12 mouse cellular contexts compared by ENCODE assay signal in genomic region chr4:139082790-139083564, GRCm38 (mm10). TPM values are rescaled to one million over a fixed set of nuclear protein-coding genes. Genes with fewer than 3 reads are reported as not detected.
DNase-seq lines count a peak whose midpoint lies in the region; ATAC-seq and TF ChIP-seq lines count a peak whose summit lies in the region.
"Had no signal": no experiment of that assay in that cellular context is flagged by ENCODE, and none has a peak within 500 bp of the region (broad histone marks: within the 10 kb centered on the region; RNA-seq: fewer than 3 reads in every experiment).

No protein-coding gene starts in this region.

- H3K27ac ChIP-seq in intestine, embryonic 14.5 days (ENCODE audit: low read depth), result peak overlapping the region; percentile 6; the same call in 1 of the 2 replicates
- H3K27ac ChIP-seq in intestine, postnatal 0 days (ENCODE audit: low read depth, low read length), result no peak overlapping the region
- no peak overlapping the region for H3K27ac ChIP-seq in hindbrain, embryonic 14.5 days
- H3K27ac ChIP-seq in neural tube, embryonic 14.5 days (ENCODE audit: low read depth, low read length), result no peak overlapping the region
- H3K27ac ChIP-seq: liver, embryonic 14.5 days had no signal

- H3K36me3 ChIP-seq in intestine, embryonic 14.5 days (ENCODE audit: control insufficient read depth, insufficient read depth, low read length), result no peaks in the 10 kb centered on the region
- no peaks in the 10 kb centered on the region for H3K36me3 ChIP-seq in intestine, postnatal 0 days (ENCODE audit: control insufficient read depth, insufficient read depth)
- no peaks in the 10 kb centered on the region for H3K36me3 ChIP-seq in hindbrain, embryonic 14.5 days (replicated peaks; ENCODE audit: control insufficient read depth, insufficient read depth)
- no peaks in the 10 kb centered on the region for H3K36me3 ChIP-seq in neural tube, embryonic 14.5 days (ENCODE audit: control insufficient read depth, insufficient read depth, low read length)

- no peak for TF ChIP-seq CTCF in intestine, postnatal 0 days (IDR thresholded peaks at IDR 0.05; ENCODE audit: low read depth)

- peak; percentile 88 for DNase-seq in intestine, embryonic 14.5 days (ENCODE audit: low spot score)
- DNase-seq in right cerebral cortex, postnatal 14 days, result peak; percentile 63
- DNase-seq in right cerebral cortex, adult 2 months (ENCODE audit: low spot score in 2 of 2), result no peak
- DNase-seq in hindbrain, embryonic 14.5 days (ENCODE audit: low spot score), result peak; percentile 77
- no peak for DNase-seq in thymus, postnatal 14 days
- no peak for DNase-seq in layer of hippocampus, adult 11-12 months (ENCODE audit: low spot score)
- DNase-seq: gastrocnemius, postnatal 25 days; right cerebral cortex, adult 18-20 months had no signal

- H3K4me1 ChIP-seq in intestine, embryonic 14.5 days (replicated peaks; ENCODE audit: control insufficient read depth, insufficient read depth, low read length), result peaks cover 17% of the 10 kb centered on the region
- 0 out of 2 replicates have a peak, but pooled peaks cover 8% of the 10 kb centered on the region for H3K4me1 ChIP-seq in intestine, postnatal 0 days (replicated peaks; ENCODE audit: control insufficient read depth, insufficient read depth, low read length)
- H3K4me1 ChIP-seq in hindbrain, embryonic 14.5 days (replicated peaks; ENCODE audit: control insufficient read depth, insufficient read depth, low read length), result peaks cover 25% of the 10 kb centered on the region
- peaks cover 16% of the 10 kb centered on the region for H3K4me1 ChIP-seq in neural tube, embryonic 14.5 days (ENCODE audit: control insufficient read depth, insufficient read depth, low read length)

- no peaks in the 10 kb centered on the region for H3K9me3 ChIP-seq in intestine, embryonic 14.5 days (ENCODE audit: control insufficient read depth, low read length)
- no peaks in the 10 kb centered on the region for H3K9me3 ChIP-seq in intestine, postnatal 0 days (ENCODE audit: control insufficient read depth)
- H3K9me3 ChIP-seq in hindbrain, embryonic 14.5 days (ENCODE audit: control insufficient read depth, low read length), result no peaks in the 10 kb centered on the region
- no peaks in the 10 kb centered on the region for H3K9me3 ChIP-seq in neural tube, embryonic 14.5 days (ENCODE audit: control insufficient read depth, low read length)

- no peaks in the 10 kb centered on the region for H3K27me3 ChIP-seq in intestine, embryonic 14.5 days (replicated peaks; ENCODE audit: control insufficient read depth, insufficient read depth, low read length)
- H3K27me3 ChIP-seq in intestine, postnatal 0 days (replicated peaks; ENCODE audit: control insufficient read depth, insufficient read depth, low read length), result no peaks in the 10 kb centered on the region
- H3K27me3 ChIP-seq in hindbrain, embryonic 14.5 days (ENCODE audit: control insufficient read depth, insufficient read depth, low read length), result no peaks in the 10 kb centered on the region
- no peaks in the 10 kb centered on the region for H3K27me3 ChIP-seq in neural tube, embryonic 14.5 days (ENCODE audit: control insufficient read depth, insufficient read depth, low read length)
- H3K27me3 ChIP-seq: CH12.LX had no signal

- no peak overlapping the region for H3K4me3 ChIP-seq in intestine, embryonic 14.5 days (ENCODE audit: low read depth, low read length)
- H3K4me3 ChIP-seq in intestine, postnatal 0 days (ENCODE audit: low read depth, low read length), result no peak overlapping the region
- no peak overlapping the region for H3K4me3 ChIP-seq in hindbrain, embryonic 14.5 days (replicated peaks; ENCODE audit: low read length)
- H3K4me3 ChIP-seq in neural tube, embryonic 14.5 days (ENCODE audit: low read depth, low read length), result no peak overlapping the region

- ATAC-seq in intestine, embryonic 14.5 days (replicated peaks; ENCODE audit: low FRiP score, low TSS enrichment, low read depth), result peak; percentile 41
- ATAC-seq in intestine, postnatal 0 days, result no peak
- peak; percentile 59 for ATAC-seq in hindbrain, embryonic 14.5 days (ENCODE audit: low FRiP score)
- ATAC-seq in neural tube, embryonic 14.5 days (ENCODE audit: low read depth), result peak; percentile 57

- no peak overlapping the region for H3K9ac ChIP-seq in intestine, embryonic 14.5 days (ENCODE audit: low read length)
- H3K9ac ChIP-seq in intestine, postnatal 0 days (ENCODE audit: low read depth, low read length), result no peak overlapping the region
- no peak overlapping the region; the same call in 1 of the 2 replicates for H3K9ac ChIP-seq in hindbrain, embryonic 14.5 days
- H3K9ac ChIP-seq in neural tube, embryonic 14.5 days (replicated peaks; ENCODE audit: low read depth, low read length), result peak overlapping the region; percentile 12; the same call in 1 of the 2 replicates
- H3K9ac ChIP-seq: liver, embryonic 14.5 days had no signal

- 26% methylated on average over 11 of the region's 12 CpGs for WGBS in intestine, embryonic 14.5 days
- 43% methylated on average over 12 of the region's 12 CpGs for WGBS in intestine, postnatal 0 days
- WGBS in hindbrain, embryonic 14.5 days, result 17% methylated on average over 12 of the region's 12 CpGs
- 25% methylated on average over 12 of the region's 12 CpGs for WGBS in neural tube, embryonic 14.5 days

- H3K4me2 ChIP-seq in intestine, embryonic 14.5 days (ENCODE audit: low read length), result peak overlapping the region; percentile 31
- no peak overlapping the region for H3K4me2 ChIP-seq in intestine, postnatal 0 days (replicated peaks; ENCODE audit: low read depth)
- peak overlapping the region; percentile 33 for H3K4me2 ChIP-seq in hindbrain, embryonic 14.5 days (replicated peaks)
- peak overlapping the region; percentile 11 for H3K4me2 ChIP-seq in neural tube, embryonic 14.5 days (ENCODE audit: low read depth, low read length)

RNA-seq across cellular contexts. Expression of gene Htr6, which starts 7.6 kb away (rescaled TPM):
- 0.16 and 0.20 TPM in 2 replicates for polyA plus RNA-seq in intestine, embryonic 14.5 days (2014; fragmentation: Nextera tagmentation; extraction: Ambion mirVana)
- 0.08 TPM in 1 of 2 replicates, not detected in the other for polyA plus RNA-seq in intestine, postnatal 0 days (2015; fragmentation: Nextera tagmentation; extraction: Ambion mirVana)
- 0.58 and 0.65 TPM in 2 replicates for polyA plus RNA-seq in hindbrain, embryonic 14.5 days (2014; fragmentation: Nextera tagmentation; extraction: Ambion mirVana)
- polyA plus RNA-seq in neural tube, embryonic 14.5 days (2014; fragmentation: Nextera tagmentation; extraction: Ambion mirVana), result 0.52 and 1.4 TPM in 2 replicates
- polyA plus RNA-seq: liver, embryonic 14.5 days had no signal

RNA-seq across cellular contexts. Expression of gene Nbl1, which starts 9.8 kb away (rescaled TPM):
- 50.5 and 55.5 TPM in 2 replicates for polyA plus RNA-seq in intestine, embryonic 14.5 days (2014; fragmentation: Nextera tagmentation; extraction: Ambion mirVana)
- polyA plus RNA-seq in intestine, postnatal 0 days (2015; fragmentation: Nextera tagmentation; extraction: Ambion mirVana), result 37.6 and 39.9 TPM in 2 replicates
- 47.8 and 47.9 TPM in 2 replicates for polyA plus RNA-seq in hindbrain, embryonic 14.5 days (2014; fragmentation: Nextera tagmentation; extraction: Ambion mirVana)
- 26.3 and 55.9 TPM in 2 replicates for polyA plus RNA-seq in neural tube, embryonic 14.5 days (2014; fragmentation: Nextera tagmentation; extraction: Ambion mirVana)

RNA-seq across cellular contexts. Expression of gene Minos1, which starts 47.9 kb away (rescaled TPM):
- polyA plus RNA-seq in intestine, embryonic 14.5 days (2014; fragmentation: Nextera tagmentation; extraction: Ambion mirVana), result 530 and 580 TPM in 2 replicates
- polyA plus RNA-seq in intestine, postnatal 0 days (2015; fragmentation: Nextera tagmentation; extraction: Ambion mirVana), result 820 and 852 TPM in 2 replicates
- polyA plus RNA-seq in hindbrain, embryonic 14.5 days (2014; fragmentation: Nextera tagmentation; extraction: Ambion mirVana), result 391 and 450 TPM in 2 replicates
- polyA plus RNA-seq in neural tube, embryonic 14.5 days (2014; fragmentation: Nextera tagmentation; extraction: Ambion mirVana), result 415 and 417 TPM in 2 replicates

Comparison
In these comparisons a context has a peak if more than half of its experiments do, and no peak if none do; other contexts are left out.
1. DNase-seq: peak in intestine, embryonic 14.5 days (single experiment), right cerebral cortex, postnatal 14 days (single experiment) and hindbrain, embryonic 14.5 days (single experiment); none in right cerebral cortex, adult 2 months (0 of 2), thymus, postnatal 14 days (single experiment) and layer of hippocampus, adult 11-12 months (single experiment).